Mouse (Mus musculus): Measurements from ENCODE around the gene Btbd1.

The Btbd1 gene

DNA sequence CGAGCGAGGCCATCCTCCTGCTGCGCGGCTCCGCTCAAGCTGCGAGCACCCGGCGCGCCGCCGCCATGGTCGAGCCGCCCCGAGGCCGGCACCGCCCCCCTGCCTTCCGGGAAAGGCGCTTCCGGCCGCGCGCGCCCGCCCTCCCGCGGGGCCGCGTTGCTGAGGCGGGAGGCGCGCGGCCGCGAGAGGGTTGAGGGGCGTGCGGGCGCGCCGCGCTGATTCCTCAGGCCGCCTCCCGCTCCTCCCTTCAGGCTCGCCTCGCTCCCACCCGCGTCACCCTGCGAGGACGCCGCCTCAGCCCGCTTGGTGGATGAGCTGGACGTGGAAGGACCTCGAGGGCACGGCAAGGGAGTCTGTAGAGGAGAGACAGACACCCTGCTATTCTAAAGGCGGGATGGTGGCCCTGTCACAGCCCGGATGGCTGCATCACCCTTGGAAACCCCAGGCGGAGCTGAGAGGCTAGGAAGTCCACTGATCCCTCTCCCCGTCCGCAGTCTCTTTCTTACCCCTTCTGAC is at the start of gene Btbd1:
Gene Btbd1, minus strand, starts transcription at position 53 of the 516 bp plus-strand sequence.
- peak; percentile 57 for DNase-seq (ENCODE audit: low spot score)

DNA sequence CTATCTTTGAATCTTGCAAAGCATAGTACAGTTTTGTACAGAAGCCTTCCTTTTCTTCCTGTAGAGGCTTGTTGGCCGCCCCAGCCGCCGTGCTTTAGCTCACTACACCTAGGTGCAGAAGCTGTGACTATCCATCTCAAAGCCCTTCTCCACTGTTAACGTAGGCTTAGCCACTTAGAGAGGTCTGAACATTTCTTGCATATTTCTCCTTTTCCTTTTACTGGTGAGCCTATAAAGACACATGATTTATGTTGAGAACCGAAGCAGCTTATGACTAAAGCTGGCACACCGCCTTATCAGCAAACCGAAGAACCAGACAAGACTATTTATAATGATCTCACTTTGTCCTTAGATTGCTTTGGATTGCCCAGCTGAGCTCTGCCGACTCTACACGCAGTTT is 46.1 kb upstream of the Btbd1 start:
- peak; percentile 12 for DNase-seq (ENCODE audit: low spot score)

DNA sequence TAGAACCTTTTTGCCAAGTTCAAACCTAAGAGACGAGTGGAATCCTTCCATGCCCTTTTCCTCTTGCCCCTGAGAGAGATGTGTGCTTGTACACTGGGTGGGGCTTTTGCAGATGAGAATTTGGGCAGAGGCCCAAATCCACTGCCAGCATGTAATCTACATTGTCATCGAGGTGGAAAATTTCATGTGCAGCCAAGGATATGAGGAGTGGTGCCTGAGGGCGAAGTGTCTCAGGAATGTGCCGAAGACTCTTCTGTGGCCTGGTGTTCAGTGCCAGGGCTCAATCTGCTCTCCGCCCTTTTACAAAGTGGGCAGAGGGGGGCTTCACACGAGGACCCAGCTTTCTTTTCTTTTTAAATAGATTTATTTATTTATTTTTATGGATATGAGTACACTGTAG is 45.4 kb upstream of the Btbd1 start:
- peak; percentile 8 for DNase-seq (ENCODE audit: low spot score)

DNA sequence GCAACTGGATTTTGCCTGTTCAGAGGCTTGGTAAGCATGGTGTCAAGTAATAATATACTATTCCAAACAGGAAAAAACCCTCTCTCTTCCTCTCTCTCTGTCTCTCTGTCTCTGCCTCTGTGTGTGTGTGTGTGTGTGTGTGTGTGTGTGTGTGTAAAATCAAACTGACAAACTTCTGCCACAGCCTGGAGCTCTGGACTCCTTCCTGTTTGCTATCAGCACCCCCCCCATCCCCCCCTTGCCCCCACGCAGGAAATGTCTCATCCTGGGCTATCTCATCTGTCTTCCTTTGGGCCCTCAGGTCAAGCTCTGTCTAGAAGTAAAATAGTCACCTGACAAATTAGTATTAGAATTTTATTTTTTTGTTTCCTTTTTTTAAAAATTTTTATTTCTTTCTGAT is 44.6 kb upstream of the Btbd1 start:
- DNase-seq (ENCODE audit: low spot score), result no peak

DNA sequence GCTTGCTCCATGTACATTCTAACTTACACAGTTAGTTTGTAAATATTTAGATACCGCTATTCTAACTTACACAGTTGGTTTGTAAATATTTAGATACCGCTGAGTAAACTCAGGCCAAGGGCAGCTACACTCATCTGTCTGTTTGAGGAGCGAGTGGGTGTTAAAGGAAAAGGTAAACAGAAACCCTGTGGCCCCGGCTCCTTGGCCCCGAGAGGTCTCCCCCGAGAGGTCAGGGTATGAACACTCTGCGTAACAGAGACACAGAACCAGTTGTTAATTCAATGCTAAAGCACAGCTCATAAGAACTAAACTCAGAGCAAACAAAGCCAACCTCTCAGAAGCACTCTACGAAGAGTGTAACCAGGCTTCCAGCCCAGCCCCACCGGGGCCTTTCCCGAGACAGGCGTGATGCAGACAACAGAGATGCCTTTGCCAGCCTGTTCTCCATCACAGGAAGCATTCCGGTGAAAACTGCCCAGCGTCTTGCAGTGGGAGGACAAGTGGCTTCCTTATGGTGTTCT is 43.3 kb upstream of the Btbd1 start:
- no peak for DNase-seq (ENCODE audit: low spot score)

- peak; percentile 61 for DNase-seq (ENCODE audit: low spot score)
These were observed 38.9 kb upstream of the Btbd1 start for GRCm38 (mm10) chr7:81868158-81868557.

DNA sequence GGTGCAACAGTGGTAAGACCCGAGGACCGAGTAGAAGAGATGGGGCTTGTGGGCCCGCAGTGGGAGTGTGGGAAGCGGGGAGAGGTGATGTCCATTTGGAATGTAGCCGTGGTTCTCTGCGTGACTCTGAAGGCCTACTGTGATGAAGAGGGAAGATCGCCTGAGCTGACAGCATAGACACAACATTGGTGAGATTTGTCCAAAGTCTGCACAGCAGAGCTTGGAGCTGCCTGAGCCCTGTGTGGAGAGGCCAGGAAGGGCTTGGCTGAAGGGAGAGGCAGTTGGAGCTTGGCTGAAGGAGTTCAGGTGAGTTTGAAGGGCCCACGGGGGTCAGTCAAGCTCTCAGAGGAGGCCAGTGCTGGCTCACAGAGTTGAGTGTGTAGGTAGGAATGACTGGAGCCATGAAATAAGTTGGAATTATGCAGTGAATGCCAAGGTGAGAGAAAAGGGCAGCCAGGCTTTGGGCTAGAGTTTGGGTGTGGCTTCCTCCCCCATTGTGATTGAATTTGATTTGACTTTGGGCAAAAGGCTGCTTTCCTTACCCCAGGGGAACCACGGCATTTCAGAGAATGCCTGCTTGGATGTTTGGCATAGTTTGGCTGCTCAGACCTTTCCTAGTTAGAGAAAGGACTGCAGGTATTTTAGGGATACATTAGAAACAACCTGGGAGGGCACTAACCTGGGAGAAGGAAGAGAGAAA is 38.1 kb upstream of the Btbd1 start:
- DNase-seq (ENCODE audit: low spot score), result no peak

GRCm38 (mm10) chr7:81865937-81866336 is 36.7 kb upstream of the Btbd1 start:
- DNase-seq (ENCODE audit: low spot score), result no peak

GRCm38 (mm10) chr7:81864552-81864951 is 35.3 kb upstream of the Btbd1 start:
- DNase-seq (ENCODE audit: low spot score), result peak; percentile 13

- DNase-seq (ENCODE audit: low spot score), result no peak
These were observed 33.7 kb upstream of the Btbd1 start for GRCm38 (mm10) chr7:81862587-81863583.

DNA sequence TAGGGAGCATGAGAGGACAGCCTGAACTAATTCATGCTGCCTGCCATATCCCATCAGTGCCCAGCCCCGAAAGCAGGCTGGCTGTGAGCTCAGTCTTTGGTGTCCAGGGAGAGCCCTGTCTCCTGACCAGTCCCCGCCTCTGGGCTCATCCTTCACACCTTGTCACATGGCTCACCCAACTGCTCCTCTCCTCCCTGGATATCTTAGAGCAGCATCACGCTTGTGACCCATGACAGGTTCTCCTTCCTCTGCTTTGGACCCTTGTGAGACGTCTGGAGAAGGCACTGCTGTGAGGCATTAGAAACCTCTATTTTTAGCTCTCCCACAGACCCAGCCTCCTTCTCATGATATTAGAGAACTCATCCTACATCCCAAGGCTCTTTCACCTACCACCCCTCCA is 32.7 kb upstream of the Btbd1 start:
- DNase-seq (ENCODE audit: low spot score), result no peak

DNA sequence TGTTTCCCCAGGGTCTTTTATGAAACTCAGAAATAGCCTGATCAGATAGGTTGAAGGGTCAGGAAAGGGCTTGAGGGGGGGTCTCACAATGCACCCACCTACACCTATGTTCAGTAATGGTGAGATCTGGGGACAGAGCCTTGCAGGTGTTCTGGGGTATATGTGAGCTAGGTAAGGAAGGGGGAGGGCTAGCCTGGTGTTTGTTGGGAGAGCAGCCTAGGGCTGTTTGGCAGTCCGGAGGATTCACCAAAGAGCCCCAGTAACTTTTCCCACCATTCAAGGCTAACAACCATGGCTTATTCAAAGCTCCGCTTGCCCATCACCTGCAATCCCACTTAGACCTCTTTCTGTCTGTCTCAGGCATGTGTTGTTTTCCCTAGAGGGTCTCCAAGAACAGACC is 32.2 kb upstream of the Btbd1 start:
- DNase-seq (ENCODE audit: low spot score), result no peak

DNA sequence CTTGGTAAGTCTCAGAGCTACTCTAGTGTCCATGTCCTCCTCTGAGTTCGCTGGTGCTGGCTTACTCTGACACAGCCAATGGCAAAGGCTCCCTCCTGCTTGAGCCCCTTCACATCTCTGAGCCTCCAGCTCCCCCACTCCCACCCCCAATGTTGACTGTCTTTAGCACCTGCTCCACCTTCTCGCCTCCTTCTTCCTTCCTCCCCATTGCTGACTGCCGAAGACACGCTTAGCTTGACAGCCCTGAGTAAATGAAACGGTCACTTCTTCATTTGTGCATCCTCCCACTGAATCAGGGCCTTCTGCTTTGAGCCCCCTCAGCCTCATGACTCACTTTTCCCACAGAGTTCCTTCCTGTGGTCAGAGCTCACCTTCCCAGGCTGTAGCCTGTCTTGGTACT is 31.8 kb upstream of the Btbd1 start:
- DNase-seq (ENCODE audit: low spot score), result no peak

- DNase-seq (ENCODE audit: low spot score), result no peak
These were observed 30.8 kb upstream of the Btbd1 start for GRCm38 (mm10) chr7:81860071-81860470.

DNA sequence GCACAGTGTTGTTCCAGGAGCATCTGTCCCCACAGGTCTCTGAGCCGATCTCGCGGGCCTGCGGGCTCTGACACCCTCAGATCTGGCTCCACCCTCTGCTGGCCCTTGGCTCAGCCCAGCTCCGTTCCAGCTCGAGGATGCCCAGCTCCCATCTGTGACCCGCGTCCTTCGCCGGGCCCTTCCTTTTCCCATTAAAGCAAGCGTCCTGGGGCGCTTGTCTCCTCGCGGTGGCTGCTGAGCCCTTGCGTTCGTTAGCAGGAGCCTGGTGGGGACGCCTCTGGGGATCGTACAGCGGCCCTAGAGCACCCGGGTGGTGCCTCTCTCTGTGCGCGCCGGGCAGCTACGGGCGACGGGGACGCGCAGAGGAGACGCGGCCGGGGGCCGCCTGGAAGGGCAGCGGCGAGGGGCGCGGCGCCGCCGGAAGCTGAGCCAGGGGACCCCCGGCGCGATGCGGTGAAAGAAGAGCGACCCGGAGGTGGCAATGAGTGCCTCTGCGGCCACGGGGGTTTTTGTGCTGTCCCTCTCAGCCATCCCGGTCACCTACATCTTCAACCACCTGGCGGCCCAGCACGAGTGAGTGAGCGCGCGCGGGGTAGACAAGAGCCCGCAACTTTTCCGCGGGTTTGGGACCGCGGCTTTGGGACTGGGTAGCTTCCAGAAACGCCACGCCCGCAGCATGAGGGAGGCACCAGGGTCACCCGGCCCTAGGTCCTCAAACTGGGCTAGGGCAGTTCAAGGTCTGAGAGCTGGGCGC is 29.9 kb upstream of the Btbd1 start, which contains the start of gene Tm6sf1:
Gene Tm6sf1, plus strand, starts transcription at position 34 of the 754 bp plus-strand sequence.
- DNase-seq (ENCODE audit: low spot score), result no peak

- no peak for DNase-seq (ENCODE audit: low spot score)
These were observed 29.0 kb upstream of the Btbd1 start for GRCm38 (mm10) chr7:81858236-81858635.

GRCm38 (mm10) chr7:81856221-81856620 is 27.0 kb upstream of the Btbd1 start:
- no peak for DNase-seq (ENCODE audit: low spot score)

DNA sequence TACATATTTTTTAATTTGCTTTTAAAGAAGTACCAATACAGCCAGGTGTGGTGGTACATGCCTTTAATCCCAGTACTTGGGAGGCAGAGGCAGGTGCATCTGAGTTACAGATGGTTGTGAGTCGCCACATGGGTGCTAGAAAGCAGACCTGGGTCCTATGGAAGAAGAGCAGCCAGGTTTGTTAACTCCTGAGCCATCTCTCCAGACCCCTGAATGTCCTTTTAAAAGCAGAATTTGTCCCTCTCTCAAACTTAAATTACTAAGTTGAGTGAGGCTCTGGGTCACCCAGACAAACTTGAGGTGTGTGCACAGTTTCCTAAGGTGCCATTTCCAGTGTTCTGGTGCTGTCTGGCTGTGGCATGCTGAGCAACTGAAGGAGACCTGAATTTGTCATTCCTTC is 26.5 kb upstream of the Btbd1 start, which contains the start of gene Gm10160:
Gene Gm10160, minus strand, starts transcription at position 101 of the 400 bp plus-strand sequence.
- no peak for DNase-seq (ENCODE audit: low spot score)

GRCm38 (mm10) chr7:81854568-81855307 is 25.5 kb upstream of the Btbd1 start:
- DNase-seq (ENCODE audit: low spot score), result no peak

- no peak for DNase-seq (ENCODE audit: low spot score)
These were observed 22.5 kb upstream of the Btbd1 start for GRCm38 (mm10) chr7:81851706-81852105.

- DNase-seq (ENCODE audit: low spot score), result no peak
These were observed 20.9 kb upstream of the Btbd1 start for GRCm38 (mm10) chr7:81850171-81850570.

Data from adipocyte (in vitro differentiated cells).